In genomic region chr11:63198070-63198469, GRCm38 (mm10) we compare ENCODE assay signal across 21 mouse cellular contexts.
DNase-seq lines count a peak whose midpoint lies in the region; ATAC-seq and TF ChIP-seq lines count a peak whose summit lies in the region.
"Had no signal": no experiment of that assay in that cellular context is flagged by ENCODE, and none has a peak within 500 bp of the region (broad histone marks: within the 10 kb centered on the region; RNA-seq: fewer than 3 reads in every experiment).

No protein-coding gene starts in this region.

- no peaks in the 10 kb centered on the region for H3K27me3 ChIP-seq in limb, embryonic 11.5 days (ENCODE audit: control insufficient read depth, insufficient read depth, low read length)
- H3K27me3 ChIP-seq in limb, embryonic 10.5 days (ENCODE audit: low read depth, poor library complexity, severe bottlenecking), result no peaks in the 10 kb centered on the region
- no peaks in the 10 kb centered on the region for H3K27me3 ChIP-seq in stomach, postnatal 0 days (ENCODE audit: control insufficient read depth, insufficient read depth, low read length)
- H3K27me3 ChIP-seq: embryonic facial prominence, embryonic 12.5 days; forebrain, embryonic 13.5 days; forebrain, embryonic 15.5 days; Patski had no signal

- no peak overlapping the region for H3K4me2 ChIP-seq in limb, embryonic 11.5 days (ENCODE audit: low read depth, severe bottlenecking)
- H3K4me2 ChIP-seq in stomach, postnatal 0 days (replicated peaks; ENCODE audit: low read depth), result no peak overlapping the region
- H3K4me2 ChIP-seq: embryonic facial prominence, embryonic 12.5 days; forebrain, embryonic 13.5 days; forebrain, embryonic 15.5 days had no signal

- 56% methylated on average over 4 of the region's 4 CpGs for WGBS in limb, embryonic 11.5 days
- WGBS in limb, embryonic 10.5 days, result 57% methylated on average over 4 of the region's 4 CpGs
- WGBS in stomach, postnatal 0 days, result 39% methylated on average over 4 of the region's 4 CpGs

- H3K36me3 ChIP-seq in limb, embryonic 11.5 days (ENCODE audit: control insufficient read depth, insufficient read depth, low read length), result no peaks in the 10 kb centered on the region
- no peaks in the 10 kb centered on the region for H3K36me3 ChIP-seq in limb, embryonic 10.5 days
- no peaks in the 10 kb centered on the region for H3K36me3 ChIP-seq in stomach, postnatal 0 days (ENCODE audit: control insufficient read depth, insufficient read depth, low read length)
- H3K36me3 ChIP-seq: embryonic facial prominence, embryonic 10.5 days; embryonic facial prominence, embryonic 12.5 days; forebrain, embryonic 15.5 days; G1E had no signal

- H3K9ac ChIP-seq in limb, embryonic 11.5 days (ENCODE audit: low read length), result no peak overlapping the region
- no peak overlapping the region for H3K9ac ChIP-seq in stomach, postnatal 0 days (ENCODE audit: low read length)
- H3K9ac ChIP-seq: embryonic facial prominence, embryonic 12.5 days; forebrain, embryonic 13.5 days; forebrain, embryonic 15.5 days; forebrain, postnatal 0 days had no signal

- H3K27ac ChIP-seq in limb, embryonic 11.5 days (replicated peaks; ENCODE audit: low read depth, low read length), result no peak overlapping the region
- no peak overlapping the region for H3K27ac ChIP-seq in limb, embryonic 10.5 days
- H3K27ac ChIP-seq in stomach, postnatal 0 days (replicated peaks), result no peak overlapping the region
- H3K27ac ChIP-seq: embryonic facial prominence, embryonic 10.5 days; embryonic facial prominence, embryonic 12.5 days; forebrain, embryonic 13.5 days; forebrain, embryonic 15.5 days had no signal

- H3K4me1 ChIP-seq in limb, embryonic 11.5 days (ENCODE audit: control insufficient read depth, insufficient read depth, low read length), result no peaks in the 10 kb centered on the region
- no peaks in the 10 kb centered on the region for H3K4me1 ChIP-seq in limb, embryonic 10.5 days
- no peaks in the 10 kb centered on the region for H3K4me1 ChIP-seq in stomach, postnatal 0 days (replicated peaks; ENCODE audit: control insufficient read depth, insufficient read depth)
- H3K4me1 ChIP-seq: embryonic facial prominence, embryonic 10.5 days; embryonic facial prominence, embryonic 12.5 days; forebrain, embryonic 13.5 days; forebrain, embryonic 15.5 days had no signal

- TF ChIP-seq EP300 in stomach, postnatal 0 days (optimal IDR thresholded peaks at IDR 0.05), result no peak

- no peak for ATAC-seq in limb, embryonic 11.5 days (ENCODE audit: insufficient number of reproducible peaks, low FRiP score, low TSS enrichment, low read depth)
- ATAC-seq in stomach, postnatal 0 days (ENCODE audit: low FRiP score, low TSS enrichment), result no peak
- ATAC-seq: activated CD4-positive, CD25-positive, alpha-beta regulatory T cell, adult 4 months; forebrain, embryonic 13.5 days; forebrain, embryonic 15.5 days; forebrain, postnatal 0 days; Patski had no signal

- H3K4me3 ChIP-seq in limb, embryonic 11.5 days (ENCODE audit: low read depth, low read length), result no peak overlapping the region
- no peak overlapping the region for H3K4me3 ChIP-seq in limb, embryonic 10.5 days
- H3K4me3 ChIP-seq in stomach, postnatal 0 days (ENCODE audit: low read depth, low read length), result no peak overlapping the region
- H3K4me3 ChIP-seq: embryonic facial prominence, embryonic 10.5 days; embryonic facial prominence, embryonic 12.5 days; forebrain, embryonic 13.5 days; forebrain, embryonic 15.5 days had no signal

- no peak for TF ChIP-seq CTCF in stomach, postnatal 0 days (IDR thresholded peaks at IDR 0.05; ENCODE audit: low read depth)

- DNase-seq in limb, embryonic 11.5 days (ENCODE audit: low spot score), result peak; percentile 12
- DNase-seq in limb, embryonic 10.5 days (ENCODE audit: low spot score), result no peak
- DNase-seq in R1 (ENCODE audit: low read depth, low spot score), result peak; percentile 81
- no peak for DNase-seq in stomach, postnatal 0 days (ENCODE audit: low spot score)
- DNase-seq in frontal cortex, postnatal 10 days (ENCODE audit: low spot score in 2 of 2), result no peak
- DNase-seq: adrenal gland, adult 8-10 months; adrenal gland, postnatal 14 days; adrenal gland, postnatal 36 days; cerebellum, adult 11-12 months; cerebellum, adult 2 months; cerebellum, adult 9-10 months; cerebellum, postnatal 10 days; cerebellum, postnatal 25 days; forebrain, postnatal 0 days had no signal

- no peaks in the 10 kb centered on the region for H3K9me3 ChIP-seq in limb, embryonic 11.5 days (ENCODE audit: control insufficient read depth, low read length)
- H3K9me3 ChIP-seq in limb, embryonic 10.5 days (replicated peaks), result 0 out of 2 replicates have a peak, but pooled peaks cover 3% of the 10 kb centered on the region
- no peaks in the 10 kb centered on the region for H3K9me3 ChIP-seq in stomach, postnatal 0 days (ENCODE audit: control insufficient read depth, low read length)
- H3K9me3 ChIP-seq: embryonic facial prominence, embryonic 12.5 days; forebrain, embryonic 15.5 days had no signal

Comparison
In these comparisons a context has a peak if more than half of its experiments do, and no peak if none do; other contexts are left out.
1. DNase-seq: peak in limb, embryonic 11.5 days (single experiment) and R1 (single experiment); none in limb, embryonic 10.5 days (single experiment), stomach, postnatal 0 days (single experiment) and frontal cortex, postnatal 10 days (0 of 2).